Mouse (Mus musculus) C2C12 (cell line): Measurements from ENCODE around the gene Tph1.

Source experiments
- CEBPB ChIP-seq: IDR thresholded peaks from one replicate; pipeline ENCODE4 v1.6.1; 2011; ENCODE audit warnings: low read depth, mild to moderate bottlenecking, control low read depth, moderate library complexity
- CTCF ChIP-seq: IDR thresholded peaks from one replicate; pipeline ENCODE4 v1.5.1; 2011; ENCODE audit not compliant: control insufficient read depth, insufficient read depth, insufficient read length
- FOSL1 ChIP-seq: IDR thresholded peaks from one replicate; pipeline ENCODE4 v1.8.0; 2011; ENCODE audit warnings: mild to moderate bottlenecking, low read length; ENCODE audit not compliant: poor library complexity, insufficient read depth, severe bottlenecking
- MAX ChIP-seq: IDR thresholded peaks from one replicate; pipeline ENCODE4 v1.6.1; 2011; ENCODE audit warnings: mild to moderate bottlenecking, control low read depth
- MYOD1 ChIP-seq: IDR thresholded peaks from one replicate; pipeline ENCODE4 v1.6.1; 2011; ENCODE audit warnings: low read depth; ENCODE audit not compliant: control insufficient read depth, insufficient read length
- MYOG ChIP-seq: IDR thresholded peaks from one replicate; pipeline ENCODE4 v1.6.1; 2011; ENCODE audit not compliant: control insufficient read depth, insufficient read length; ENCODE audit errors: extremely low read depth
- USF1 ChIP-seq: IDR thresholded peaks from one replicate; pipeline ENCODE4 v1.6.1; 2011; ENCODE audit warnings: low read depth, mild to moderate bottlenecking, control low read depth, moderate library complexity

DNA sequence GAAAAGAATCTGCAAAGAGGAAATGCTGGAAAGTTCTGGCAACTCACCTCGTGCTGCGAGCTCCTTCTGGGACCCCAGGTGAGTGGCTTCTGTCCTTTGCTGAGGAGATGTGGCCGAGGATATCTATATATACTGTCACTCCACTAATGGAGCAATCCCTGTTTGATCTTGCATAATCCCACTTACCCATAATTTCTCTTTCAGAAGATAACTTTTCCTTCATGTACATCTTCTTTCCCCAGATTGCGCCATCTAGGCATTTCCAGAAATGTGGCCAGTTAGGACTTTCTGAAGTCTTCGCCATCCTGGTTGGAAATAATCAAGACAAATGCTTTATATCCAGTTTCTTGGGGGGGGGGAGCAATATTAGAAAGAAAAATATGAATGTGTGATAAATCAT is 43.3 kb upstream of the Tph1 start, which contains the start of gene Saa3:
- TF ChIP-seq MYOG: no peak
- TF ChIP-seq CTCF: no peak
- no peak for TF ChIP-seq USF1
- no peak for TF ChIP-seq MAX
- TF ChIP-seq CEBPB: no peak
- TF ChIP-seq FOSL1: no peak
- TF ChIP-seq MYOD1: no peak
